Mouse (Mus musculus): Measurements from ENCODE around the gene Dhdds. TPM values are rescaled to one million over a fixed set of nuclear protein-coding genes. Genes with fewer than 3 reads are reported as not detected.
A peak's percentile ranks its signal among the peaks of the same experiment; 100 is the strongest.
"Not testable (repeated sequence)": the region's sequence is repeated elsewhere in the genome, so short reads cannot be mapped to it uniquely, and the experiment has no call there.

The Dhdds gene
- total RNA-seq, 2 experiments from 2014 or later, result 22.8 to 57.1 TPM

DNA sequence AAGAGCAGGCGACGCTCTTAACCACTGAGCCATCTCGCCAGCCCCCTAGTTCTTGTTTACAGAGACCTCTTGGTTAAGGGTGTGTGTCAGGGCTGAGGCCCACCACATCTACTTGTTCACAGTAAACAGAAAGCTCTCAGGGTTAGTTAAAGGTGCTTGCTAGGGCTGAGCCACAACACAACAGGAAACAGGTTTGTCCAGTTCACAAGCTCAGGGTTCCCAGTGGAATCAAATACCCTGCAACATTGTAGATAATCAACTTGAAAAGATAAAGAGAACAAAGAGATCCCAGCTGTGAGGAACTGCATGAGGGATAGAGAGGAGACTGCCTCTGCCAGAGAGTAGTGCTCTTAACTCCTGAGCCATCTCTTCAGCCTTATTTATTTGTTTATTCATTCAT is 6.1 kb upstream of the Dhdds start:
- no peak for ATAC-seq (replicated peaks; ENCODE audit: poor library complexity, severe bottlenecking)

DNA sequence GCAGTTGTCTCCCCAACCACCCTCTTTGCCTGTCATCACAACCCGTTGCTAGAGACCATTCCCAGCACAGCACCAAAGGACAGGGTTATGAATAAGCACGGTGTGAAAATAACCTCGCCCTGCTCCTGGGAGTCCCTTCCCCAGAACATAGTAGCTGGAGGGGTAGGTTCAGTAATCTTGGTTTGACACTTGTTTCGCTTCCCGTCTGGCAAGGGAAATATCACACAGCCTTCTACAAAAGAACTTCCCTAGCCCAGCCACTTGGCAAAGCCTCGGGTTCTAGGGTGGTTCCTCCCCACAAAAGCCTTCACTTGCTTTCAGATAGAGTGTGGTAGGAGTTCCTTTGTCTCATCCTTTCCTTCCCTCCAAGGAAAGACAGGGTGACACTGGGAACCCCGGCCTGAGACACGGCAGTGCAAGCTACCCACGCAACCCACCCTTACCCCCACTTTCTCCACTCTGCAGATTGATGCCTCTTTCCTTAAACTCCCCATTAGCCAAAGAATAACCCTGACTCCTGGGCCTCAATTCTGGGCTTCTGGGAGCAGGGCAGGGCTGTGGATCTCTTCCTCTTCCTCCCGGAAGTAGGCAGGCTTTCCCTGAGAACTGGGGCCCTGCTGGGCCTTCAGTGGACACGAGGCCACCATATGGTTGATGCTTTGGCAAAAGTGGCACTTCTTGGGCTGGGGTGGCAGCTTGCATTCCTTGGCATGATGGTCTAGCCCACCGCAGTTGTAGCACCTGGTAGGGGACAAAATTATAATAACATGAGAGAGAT is 5.1 kb upstream of the Dhdds start:
- peak; percentile 55 for ATAC-seq (replicated peaks; ENCODE audit: poor library complexity, severe bottlenecking)

DNA sequence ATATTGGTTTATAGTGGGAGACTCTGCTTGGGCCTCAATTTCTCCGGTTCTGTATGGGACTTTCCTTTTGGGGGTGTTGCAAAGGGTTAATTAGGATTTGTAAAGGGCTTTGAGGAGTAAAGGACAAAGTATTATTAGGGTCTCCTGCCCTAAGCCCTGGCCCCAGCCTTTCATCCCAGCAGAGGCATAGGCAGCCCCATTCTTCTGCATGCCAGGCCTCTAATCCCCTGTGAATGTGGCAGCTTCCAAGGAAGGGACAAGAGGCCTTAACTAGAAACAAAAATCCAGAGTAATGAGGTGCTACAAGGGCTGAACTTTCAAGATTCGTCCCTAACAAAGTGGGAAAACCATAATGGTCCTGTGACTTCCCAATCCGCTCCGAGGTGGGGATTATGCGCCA is 2.2 kb upstream of the Dhdds start:
- no peak for ATAC-seq (replicated peaks; ENCODE audit: poor library complexity, severe bottlenecking)

DNA sequence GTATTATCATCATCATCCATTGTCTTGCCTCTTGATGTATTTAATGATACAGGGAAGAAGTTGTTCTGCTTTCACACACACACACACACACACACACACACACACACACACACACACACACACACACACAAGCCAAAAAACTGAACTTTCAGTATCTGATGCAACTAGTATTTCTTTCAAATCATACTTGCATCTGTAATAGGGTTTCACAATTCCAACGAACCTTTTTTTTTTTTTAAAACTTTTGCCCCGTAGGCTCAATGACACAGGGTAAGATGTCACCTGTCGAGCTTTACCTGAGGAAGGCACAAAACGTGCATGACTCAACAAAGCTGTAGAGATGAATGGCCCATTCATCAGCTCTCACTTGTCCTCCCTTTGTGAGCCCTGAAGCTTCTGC is 1.5 kb upstream of the Dhdds start:
- peak; percentile 31 for ATAC-seq (replicated peaks; ENCODE audit: poor library complexity, severe bottlenecking)

DNA sequence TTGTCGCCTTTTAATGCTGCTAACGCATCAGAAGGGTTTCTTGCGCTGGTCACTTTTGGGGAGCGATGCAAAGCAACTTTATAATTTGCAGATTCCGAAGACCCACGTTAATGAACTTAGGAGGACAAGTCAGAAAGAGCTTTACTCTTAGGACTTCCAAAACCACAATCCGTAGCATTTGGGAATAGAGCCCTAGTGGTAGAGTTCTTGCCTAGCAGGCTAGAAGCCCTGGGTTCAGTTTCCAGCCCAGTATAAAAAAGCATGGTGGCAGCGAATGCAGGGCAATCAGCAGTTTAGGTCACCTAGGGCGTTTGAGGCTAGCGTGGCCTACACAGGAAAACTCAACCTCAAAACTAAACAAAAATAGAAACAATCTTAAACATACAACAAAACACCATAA is 992 bp upstream of the Dhdds start:
- no peak for ATAC-seq (replicated peaks; ENCODE audit: poor library complexity, severe bottlenecking)

GRCm38 (mm10) chr4:133994697-133995096 is 6.0 kb downstream of the Dhdds start:
- no peak for ATAC-seq (replicated peaks; ENCODE audit: poor library complexity, severe bottlenecking)

DNA sequence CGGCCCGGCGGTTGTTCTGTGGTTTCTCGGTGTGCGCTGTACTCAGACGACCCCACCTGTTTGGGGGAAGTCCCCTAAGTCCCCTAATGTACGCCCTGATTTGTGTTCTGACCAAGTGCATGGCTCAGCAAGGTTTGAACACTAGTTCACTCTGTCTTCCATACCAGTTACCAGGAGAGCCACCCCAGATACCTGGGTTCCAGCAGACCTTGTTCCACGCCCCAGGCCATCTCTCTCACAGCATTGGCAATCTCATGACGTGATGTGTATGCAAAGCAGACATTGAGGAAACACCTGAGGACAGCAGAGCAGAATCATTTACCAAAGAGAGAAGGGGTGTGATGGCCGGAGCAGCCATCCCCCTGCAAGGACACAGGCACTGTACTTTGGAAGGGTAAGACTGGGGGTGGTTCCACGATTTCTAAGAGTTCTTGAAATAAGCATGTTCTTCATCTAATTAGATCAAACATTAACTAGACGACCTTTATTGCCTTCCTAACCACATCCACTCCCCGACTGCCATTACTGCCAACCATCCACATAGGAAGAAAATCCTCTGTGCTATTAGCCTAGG is 9.5 kb downstream of the Dhdds start:
- no peak for ATAC-seq (replicated peaks; ENCODE audit: poor library complexity, severe bottlenecking)

- no peak for ATAC-seq (replicated peaks; ENCODE audit: poor library complexity, severe bottlenecking)
These were observed 10.7 kb downstream of the Dhdds start for GRCm38 (mm10) chr4:133990035-133990434.

GRCm38 (mm10) chr4:133988289-133988688 is 12.4 kb downstream of the Dhdds start:
- ATAC-seq (replicated peaks; ENCODE audit: poor library complexity, severe bottlenecking), result not testable (repeated sequence)

GRCm38 (mm10) chr4:133982936-133983335 is 17.8 kb downstream of the Dhdds start:
- ATAC-seq (replicated peaks; ENCODE audit: poor library complexity, severe bottlenecking), result no peak

GRCm38 (mm10) chr4:133980496-133980895 is 20.2 kb downstream of the Dhdds start:
- no peak for ATAC-seq (replicated peaks; ENCODE audit: poor library complexity, severe bottlenecking)

DNA sequence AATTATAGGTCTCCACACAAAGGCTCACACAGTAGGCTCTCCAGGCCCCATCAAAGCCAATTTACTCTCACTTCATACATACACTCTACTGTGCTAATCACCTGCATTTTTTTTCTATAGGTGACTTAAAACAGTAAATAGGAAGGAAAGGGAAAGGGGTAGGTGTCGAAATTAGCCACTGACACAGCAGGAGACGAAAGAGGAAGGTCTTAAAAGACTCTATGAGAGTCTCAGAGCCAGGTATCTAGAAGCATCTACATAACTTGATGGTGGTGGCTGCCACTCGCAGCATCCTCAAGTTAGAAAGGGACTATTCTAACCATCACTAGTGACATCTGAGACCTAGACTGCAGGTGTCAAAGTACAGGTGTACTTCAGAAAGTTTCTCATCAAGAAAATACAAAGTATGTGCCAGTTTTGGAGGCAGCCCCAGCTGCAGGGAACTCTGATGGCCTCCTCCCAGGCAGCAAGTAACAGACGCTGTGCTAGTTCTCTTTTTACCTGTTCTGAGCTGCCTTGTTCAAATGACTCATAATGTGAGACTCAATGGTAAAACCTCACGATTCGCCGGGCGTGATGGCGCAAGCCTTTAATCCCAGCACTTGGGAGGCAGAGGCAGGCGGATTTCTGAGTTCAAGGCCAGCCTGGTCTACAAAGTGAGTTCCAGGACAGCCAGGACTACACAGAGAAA is 22.6 kb downstream of the Dhdds start:
- no peak for ATAC-seq (replicated peaks; ENCODE audit: poor library complexity, severe bottlenecking)

DNA sequence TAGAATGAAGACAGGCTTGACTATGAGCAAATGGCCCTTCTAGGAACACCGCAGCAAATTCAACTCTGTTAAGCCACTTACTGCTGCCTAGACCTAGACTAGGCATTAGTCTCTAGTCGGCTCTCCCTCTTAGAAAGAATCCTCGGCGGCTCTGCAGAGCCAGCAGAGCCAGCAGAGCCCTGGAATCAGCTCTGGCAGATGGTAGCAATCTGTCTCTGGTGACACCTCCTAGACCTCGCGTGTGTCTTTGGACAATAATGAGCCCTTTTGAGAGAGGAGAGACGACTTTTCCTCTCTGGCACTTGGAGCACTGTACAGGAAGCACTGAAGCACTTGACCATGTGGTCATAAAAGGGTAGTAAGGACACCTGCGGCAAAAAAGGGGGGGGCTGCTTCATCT is 29.0 kb downstream of the Dhdds start:
- no peak for ATAC-seq (replicated peaks; ENCODE audit: poor library complexity, severe bottlenecking)

GRCm38 (mm10) chr4:133970876-133971275 is 29.8 kb downstream of the Dhdds start:
- no peak for ATAC-seq (replicated peaks; ENCODE audit: poor library complexity, severe bottlenecking)

GRCm38 (mm10) chr4:133970196-133970595 is 30.5 kb downstream of the Dhdds start:
- no peak for ATAC-seq (replicated peaks; ENCODE audit: poor library complexity, severe bottlenecking)

- no peak for ATAC-seq (replicated peaks; ENCODE audit: poor library complexity, severe bottlenecking)
These were observed 31.5 kb downstream of the Dhdds start for GRCm38 (mm10) chr4:133969114-133969770.

- peak; percentile 25 for ATAC-seq (replicated peaks; ENCODE audit: poor library complexity, severe bottlenecking)
These were observed 32.4 kb downstream of the Dhdds start, which contains the start of gene Hmgn2 for GRCm38 (mm10) chr4:133968150-133968921. Gene Hmgn2, minus strand, starts transcription at chr4:133968650.

- peak; percentile 76 for ATAC-seq (replicated peaks; ENCODE audit: poor library complexity, severe bottlenecking)
These were observed 32.9 kb downstream of the Dhdds start for GRCm38 (mm10) chr4:133967866-133968149.

DNA sequence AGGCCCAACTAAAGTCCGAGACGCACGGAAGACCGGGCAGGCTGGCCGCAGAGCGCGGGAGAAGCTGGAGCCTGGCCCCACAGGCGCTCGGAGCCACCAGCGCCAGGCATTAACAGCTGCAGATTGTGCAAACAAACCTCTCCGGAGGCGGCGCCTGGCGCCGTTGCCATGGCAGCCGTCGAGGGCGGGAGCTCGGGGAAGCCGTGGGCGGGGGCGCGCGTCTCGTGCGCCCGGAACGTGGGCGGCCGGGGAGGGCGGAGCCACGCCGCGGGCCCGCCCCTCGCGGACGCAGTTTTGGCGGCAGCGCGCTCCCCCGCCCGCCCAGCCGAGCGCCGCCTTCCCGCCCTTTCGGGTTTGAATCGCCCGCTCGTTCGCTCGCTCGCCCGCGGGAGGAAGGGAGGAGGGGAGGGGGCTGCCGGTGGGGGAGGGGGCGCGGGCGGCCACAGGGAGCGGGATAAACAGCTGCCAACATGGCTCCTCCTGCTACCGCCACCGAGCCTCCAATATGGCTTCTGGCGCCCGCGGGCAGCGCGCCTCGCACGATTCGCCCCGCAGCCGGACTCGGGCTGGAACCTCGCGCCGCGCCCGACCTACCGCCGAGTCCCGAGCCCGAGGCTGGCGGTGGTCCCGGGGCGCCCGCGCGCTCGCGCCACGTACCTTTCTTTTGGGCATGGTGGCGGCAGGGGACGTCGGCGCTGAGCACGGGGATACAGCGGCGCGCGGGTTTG is 33.4 kb downstream of the Dhdds start:
- ATAC-seq (replicated peaks; ENCODE audit: poor library complexity, severe bottlenecking), result peak; percentile 61
